Mouse (Mus musculus): ENCODE results near the gene Wdr93. TPM values are rescaled to one million over a fixed set of nuclear protein-coding genes. Genes with fewer than 3 reads are reported as not detected.

Gene Wdr93
- 0.21 TPM in 1 of 2 replicates, not detected in the other for polyA plus RNA-seq (2014; fragmentation: Nextera tagmentation; extraction: Ambion mirVana)

- H3K27me3 ChIP-seq (replicated peaks; ENCODE audit: control insufficient read depth, insufficient read depth, low read length) = no peaks in the 10 kb centered on the region
- WGBS = 3% methylated on average over 46 of the region's 46 CpGs
- no peak within 1 kb of the TSS for H3K27ac ChIP-seq (ENCODE audit: low read depth, low read length)
- H3K36me3 ChIP-seq (ENCODE audit: control insufficient read depth, insufficient read depth, low read length) = no peaks in the 10 kb centered on the region
- DNase-seq (ENCODE audit: low spot score) (peak; percentile 78), ATAC-seq (replicated peaks; ENCODE audit: low FRiP score) (peak; percentile 82)
- peaks cover 3% of the 10 kb centered on the region; the same call in 1 of the 2 replicates for H3K4me1 ChIP-seq (replicated peaks; ENCODE audit: control insufficient read depth, insufficient read depth, low read length)
- H3K4me3 ChIP-seq (ENCODE audit: low read depth, low read length) = peak within 1 kb of the TSS; percentile 69
- no peaks in the 10 kb centered on the region for H3K9me3 ChIP-seq (ENCODE audit: control insufficient read depth, low read length)
- H3K4me2 ChIP-seq = peak within 1 kb of the TSS; percentile 99
- peak within 1 kb of the TSS; percentile 55 for H3K9ac ChIP-seq (ENCODE audit: low read depth, low read length)
Observed at GRCm38 (mm10) chr7:79742659-79743536, at the start of gene Wdr93, which contains the start of gene Pex11a. Wdr93 (plus strand) TSS chr7:79743163. Pex11a (minus strand) TSS chr7:79743131.

GRCm38 (mm10) chr7:79696495-79696894 lies 46.5 kb upstream of the Wdr93 start:
- Histone ChIP-seq H3K9ac (ENCODE audit: low read depth, low read length) (no peak overlapping the region), H3K27ac (ENCODE audit: low read depth, low read length) (no peak overlapping the region), H3K27me3 (replicated peaks; ENCODE audit: control insufficient read depth, insufficient read depth, low read length) (no peaks in the 10 kb centered on the region), H3K36me3 (ENCODE audit: control insufficient read depth, insufficient read depth, low read length) (peaks cover 53% of the 10 kb centered on the region), H3K4me1 (replicated peaks; ENCODE audit: control insufficient read depth, insufficient read depth, low read length) (no peaks in the 10 kb centered on the region), H3K4me3 (ENCODE audit: low read depth, low read length) (no peak overlapping the region), H3K9me3 (ENCODE audit: control insufficient read depth, low read length) (no peaks in the 10 kb centered on the region), H3K4me2 (no peak overlapping the region)
- no peak for ATAC-seq (replicated peaks; ENCODE audit: low FRiP score)
- WGBS = 82% methylated on average over 8 of the region's 8 CpGs
- no peak for DNase-seq (ENCODE audit: low spot score)

- DNase-seq (ENCODE audit: low spot score) = no peak
- Histone ChIP-seq H3K9ac (ENCODE audit: low read depth, low read length) (no peak overlapping the region), H3K27ac (ENCODE audit: low read depth, low read length) (no peak overlapping the region), H3K4me1 (replicated peaks; ENCODE audit: control insufficient read depth, insufficient read depth, low read length) (no peaks in the 10 kb centered on the region), H3K9me3 (ENCODE audit: control insufficient read depth, low read length) (no peaks in the 10 kb centered on the region), H3K4me2 (no peak overlapping the region), H3K4me3 (ENCODE audit: low read depth, low read length) (no peak overlapping the region), H3K27me3 (replicated peaks; ENCODE audit: control insufficient read depth, insufficient read depth, low read length) (no peaks in the 10 kb centered on the region), H3K36me3 (ENCODE audit: control insufficient read depth, insufficient read depth, low read length) (peaks cover 12% of the 10 kb centered on the region)
- WGBS = 83% methylated on average over 16 of the region's 16 CpGs
- ATAC-seq (replicated peaks; ENCODE audit: low FRiP score) = no peak
Observed at GRCm38 (mm10) chr7:79702755-79703154, 40.2 kb upstream of the Wdr93 start.

- no peak for DNase-seq (ENCODE audit: low spot score)
- Histone ChIP-seq H3K27me3 (replicated peaks; ENCODE audit: control insufficient read depth, insufficient read depth, low read length) (peaks cover 13% of the 10 kb centered on the region), H3K4me3 (ENCODE audit: low read depth, low read length) (no peak overlapping the region), H3K4me2 (no peak overlapping the region), H3K9ac (ENCODE audit: low read depth, low read length) (no peak overlapping the region), H3K4me1 (replicated peaks; ENCODE audit: control insufficient read depth, insufficient read depth, low read length) (no peaks in the 10 kb centered on the region), H3K27ac (ENCODE audit: low read depth, low read length) (no peak overlapping the region), H3K9me3 (ENCODE audit: control insufficient read depth, low read length) (no peaks in the 10 kb centered on the region), H3K36me3 (ENCODE audit: control insufficient read depth, insufficient read depth, low read length) (peaks cover 4% of the 10 kb centered on the region; the same call in 1 of the 2 replicates)
- 79% methylated on average over 5 of the region's 5 CpGs for WGBS
- ATAC-seq (replicated peaks; ENCODE audit: low FRiP score) = no peak
Observed at GRCm38 (mm10) chr7:79705210-79705609, 37.8 kb upstream of the Wdr93 start.

GRCm38 (mm10) chr7:79710130-79710607 lies 32.8 kb upstream of the Wdr93 start:
- ATAC-seq (replicated peaks; ENCODE audit: low FRiP score) (peak; percentile 49; the same call in 1 of the 2 replicates), DNase-seq (ENCODE audit: low spot score) (peak; percentile 55)
- peaks cover 29% of the 10 kb centered on the region for H3K27me3 ChIP-seq (replicated peaks; ENCODE audit: control insufficient read depth, insufficient read depth, low read length)
- no peak overlapping the region for H3K27ac ChIP-seq (ENCODE audit: low read depth, low read length)
- peak overlapping the region; percentile 46 for H3K4me3 ChIP-seq (ENCODE audit: low read depth, low read length)
- no peaks in the 10 kb centered on the region for H3K36me3 ChIP-seq (ENCODE audit: control insufficient read depth, insufficient read depth, low read length)
- H3K4me1 ChIP-seq (replicated peaks; ENCODE audit: control insufficient read depth, insufficient read depth, low read length) = peaks cover 4% of the 10 kb centered on the region; the same call in 1 of the 2 replicates
- peak overlapping the region; percentile 31; the same call in 1 of the 2 replicates for H3K9ac ChIP-seq (ENCODE audit: low read depth, low read length)
- H3K4me2 ChIP-seq = peak overlapping the region; percentile 74
- H3K9me3 ChIP-seq (ENCODE audit: control insufficient read depth, low read length) = no peaks in the 10 kb centered on the region
- 4% methylated on average over 55 of the region's 55 CpGs for WGBS

- Histone ChIP-seq H3K4me2 (peak overlapping the region; percentile 74; the same call in 1 of the 2 replicates), H3K27me3 (replicated peaks; ENCODE audit: control insufficient read depth, insufficient read depth, low read length) (peaks cover 29% of the 10 kb centered on the region), H3K4me1 (replicated peaks; ENCODE audit: control insufficient read depth, insufficient read depth, low read length) (peaks cover 4% of the 10 kb centered on the region; the same call in 1 of the 2 replicates), H3K4me3 (ENCODE audit: low read depth, low read length) (no peak overlapping the region), H3K9me3 (ENCODE audit: control insufficient read depth, low read length) (no peaks in the 10 kb centered on the region), H3K36me3 (ENCODE audit: control insufficient read depth, insufficient read depth, low read length) (no peaks in the 10 kb centered on the region), H3K9ac (ENCODE audit: low read depth, low read length) (no peak overlapping the region), H3K27ac (ENCODE audit: low read depth, low read length) (no peak overlapping the region)
- ATAC-seq (replicated peaks; ENCODE audit: low FRiP score) = no peak
- WGBS = 51% methylated on average over 17 of the region's 17 CpGs
- DNase-seq (ENCODE audit: low spot score) = no peak
Observed at GRCm38 (mm10) chr7:79710831-79711230, 32.1 kb upstream of the Wdr93 start.

- WGBS = 1% methylated on average over 53 of the region's 55 CpGs
- Histone ChIP-seq H3K9ac (ENCODE audit: low read depth, low read length) (peak within 1 kb of the TSS; percentile 65), H3K4me2 (peak within 1 kb of the TSS; percentile 93), H3K27ac (ENCODE audit: low read depth, low read length) (no peak within 1 kb of the TSS), H3K36me3 (ENCODE audit: control insufficient read depth, insufficient read depth, low read length) (no peaks in the 10 kb centered on the region), H3K27me3 (replicated peaks; ENCODE audit: control insufficient read depth, insufficient read depth, low read length) (peaks cover 19% of the 10 kb centered on the region), H3K4me3 (ENCODE audit: low read depth, low read length) (peak within 1 kb of the TSS; percentile 69), H3K4me1 (replicated peaks; ENCODE audit: control insufficient read depth, insufficient read depth, low read length) (peaks cover 4% of the 10 kb centered on the region; the same call in 1 of the 2 replicates), H3K9me3 (ENCODE audit: control insufficient read depth, low read length) (no peaks in the 10 kb centered on the region)
- peak; percentile 96 for ATAC-seq (replicated peaks; ENCODE audit: low FRiP score)
- peak; percentile 85 for DNase-seq (ENCODE audit: low spot score)
Observed at GRCm38 (mm10) chr7:79715187-79715981, 27.6 kb upstream of the Wdr93 start, which contains the start of gene Kif7. Kif7 (minus strand) TSS chr7:79715720.

- no peaks in the 10 kb centered on the region for H3K4me1 ChIP-seq (replicated peaks; ENCODE audit: control insufficient read depth, insufficient read depth, low read length)
- no peaks in the 10 kb centered on the region for H3K9me3 ChIP-seq (ENCODE audit: control insufficient read depth, low read length)
- H3K27me3 ChIP-seq (replicated peaks; ENCODE audit: control insufficient read depth, insufficient read depth, low read length) = peaks cover 37% of the 10 kb centered on the region
- no peaks in the 10 kb centered on the region for H3K36me3 ChIP-seq (ENCODE audit: control insufficient read depth, insufficient read depth, low read length)
- WGBS = under 1% methylated on average over 48 of the region's 48 CpGs
- no peak overlapping the region for H3K27ac ChIP-seq (ENCODE audit: low read depth, low read length)
- peak overlapping the region; percentile 74 for H3K4me2 ChIP-seq
- ATAC-seq (replicated peaks; ENCODE audit: low FRiP score) (peak; percentile 57), DNase-seq (ENCODE audit: low spot score) (peak; percentile 62)
- H3K9ac ChIP-seq (ENCODE audit: low read depth, low read length) = peak overlapping the region; percentile 52
- peak overlapping the region; percentile 50 for H3K4me3 ChIP-seq (ENCODE audit: low read depth, low read length)
Observed at GRCm38 (mm10) chr7:79721386-79721977, 21.5 kb upstream of the Wdr93 start.

Data from liver, embryonic 11.5 days (tissue).